Mouse (Mus musculus) embryonic facial prominence, embryonic 11.5 days (tissue): ENCODE measurements around the gene Jam3. TPM values are rescaled to one million over a fixed set of nuclear protein-coding genes. Genes with fewer than 3 reads are reported as not detected.

Source experiments
- ATAC-seq: fragments of 200-750 bp; cut with Nextera tagmentation; replicated peaks from 2 replicates; pipeline ENCODE4 v1.8.0; 2017; ENCODE audit warnings: low read depth; ENCODE audit not compliant: insufficient number of reproducible peaks, low FRiP score, low TSS enrichment
- DNase-seq: peaks from one replicate; pipeline ENCODE4 v3.0.0-alpha.2; 2015; ENCODE audit warnings: low spot score
- H3K27ac ChIP-seq: fragments of 300-500 bp; sonication (generic); replicated peaks from 2 replicates; pipeline ENCODE4 v1.5.1; 2014; ENCODE audit warnings: mild to moderate bottlenecking, low read depth, low read length, control low read depth
- H3K27me3 ChIP-seq: fragments of 300-500 bp; sonication (generic); 2 replicates; pipeline ENCODE4 v1.6.1; 2014; ENCODE audit warnings: mild to moderate bottlenecking, low read length, moderate library complexity, mixed read lengths; ENCODE audit not compliant: control insufficient read depth, insufficient read depth
- H3K36me3 ChIP-seq: fragments of 300-500 bp; sonication (generic); replicated peaks from 2 replicates; pipeline ENCODE4 v1.6.1; 2014; ENCODE audit warnings: low read depth, mild to moderate bottlenecking, low read length, moderate library complexity, mixed read lengths; ENCODE audit not compliant: control insufficient read depth, insufficient read depth
- H3K4me1 ChIP-seq: fragments of 300-500 bp; sonication (generic); 2 replicates; pipeline ENCODE4 v1.6.1; 2014; ENCODE audit warnings: low read length, mixed read lengths; ENCODE audit not compliant: control insufficient read depth, insufficient read depth
- H3K4me2 ChIP-seq: fragments of 300-500 bp; sonication (generic); 2 replicates; pipeline ENCODE4 v1.6.1; 2014; ENCODE audit warnings: low read depth, mild to moderate bottlenecking, control low read depth, low read length, moderate library complexity
- H3K4me3 ChIP-seq: fragments of 300-500 bp; sonication (generic); 2 replicates; pipeline ENCODE4 v1.5.1; 2014; ENCODE audit warnings: low read depth, low read length, control low read depth
- H3K9ac ChIP-seq: fragments of 300-500 bp; sonication (generic); replicated peaks from 2 replicates; pipeline ENCODE4 v1.6.1; 2014; ENCODE audit warnings: mild to moderate bottlenecking, control low read depth, low read length
- H3K9me3 ChIP-seq: fragments of 300-500 bp; sonication (generic); replicated peaks from 2 replicates; pipeline ENCODE4 v1.6.1; 2016; ENCODE audit warnings: mild to moderate bottlenecking, low read length, inconsistent platforms, mixed read lengths; ENCODE audit not compliant: control insufficient read depth
- WGBS: fragments of 180-500 bp; shearing (Covaris S2); extraction: QIAGEN DNeasy Blood & Tissue Kit; methylation state at CpG from one replicate; pipeline ENCODE4 v1.1.7; 2014; 5-methylcytosine and 5-hydroxymethylcytosine counted together
- polyA plus RNA-seq: library from polyadenylated mRNA; unstranded; fragments of >200 nt; fragmentation: Nextera tagmentation; extraction: Ambion mirVana; gene quantifications from 2 replicates; pipeline ENCODE4 v1.2.1, GENCODE M21; 2014

Jam3 gene
- polyA plus RNA-seq, 1 experiment from 2014 or later: 124 TPM

- no peak overlapping the region for H3K9ac ChIP-seq
- H3K36me3 ChIP-seq: peaks cover 6% of the 10 kb centered on the region
- H3K27ac ChIP-seq: no peak overlapping the region
- ATAC-seq (no peak), DNase-seq (no peak)
- H3K4me2 ChIP-seq: no peak overlapping the region
- 88% methylated on average over 1 of the region's 1 CpGs for WGBS
- no peaks in the 10 kb centered on the region for H3K4me1 ChIP-seq
- no peaks in the 10 kb centered on the region for H3K9me3 ChIP-seq
- H3K27me3 ChIP-seq: no peaks in the 10 kb centered on the region
- no peak overlapping the region for H3K4me3 ChIP-seq
These were observed 65.1 kb downstream of the Jam3 start for GRCm38 (mm10) chr9:27090134-27090533.

- ATAC-seq (no peak), DNase-seq (no peak)
- H3K27ac ChIP-seq: no peak overlapping the region
- 90% methylated on average over 3 of the region's 3 CpGs for WGBS
- no peaks in the 10 kb centered on the region for H3K9me3 ChIP-seq
- peaks cover 8% of the 10 kb centered on the region for H3K36me3 ChIP-seq
- no peak overlapping the region for H3K4me2 ChIP-seq
- no peaks in the 10 kb centered on the region for H3K4me1 ChIP-seq
- H3K4me3 ChIP-seq: no peak overlapping the region
- no peaks in the 10 kb centered on the region for H3K27me3 ChIP-seq
- H3K9ac ChIP-seq: no peak overlapping the region
These were observed 67.8 kb downstream of the Jam3 start for GRCm38 (mm10) chr9:27087402-27087801.

- no peaks in the 10 kb centered on the region for H3K9me3 ChIP-seq
- peaks cover 5% of the 10 kb centered on the region for H3K36me3 ChIP-seq
- no peaks in the 10 kb centered on the region for H3K4me1 ChIP-seq
- H3K27me3 ChIP-seq: no peaks in the 10 kb centered on the region
- no peak overlapping the region for H3K27ac ChIP-seq
- WGBS: 91% methylated on average over 5 of the region's 5 CpGs
- H3K4me3 ChIP-seq: no peak overlapping the region
- H3K9ac ChIP-seq: no peak overlapping the region
- ATAC-seq (no peak), DNase-seq (no peak)
- no peak overlapping the region for H3K4me2 ChIP-seq
These were observed 69.0 kb downstream of the Jam3 start for GRCm38 (mm10) chr9:27086256-27086655.

DNA sequence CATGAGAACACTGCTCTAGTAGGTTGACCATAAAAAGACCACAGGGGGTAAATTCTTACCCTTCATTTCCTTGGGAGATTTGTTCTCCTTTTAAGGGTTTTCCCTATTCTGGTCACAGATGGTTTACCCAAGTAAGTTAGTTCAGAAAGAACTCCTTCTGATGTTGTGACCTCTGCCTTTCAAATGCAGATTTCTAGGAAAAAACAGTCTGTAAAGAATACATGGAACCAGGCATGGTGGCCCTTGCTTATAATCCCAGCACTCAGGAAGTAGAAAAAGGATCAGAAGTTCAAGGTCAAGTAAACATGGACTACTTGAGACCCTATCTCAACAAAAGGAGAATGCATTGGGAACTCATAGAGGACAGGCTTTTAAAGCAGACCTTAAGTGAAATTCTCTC is 79.4 kb downstream of the Jam3 start:
- Histone ChIP-seq H3K9me3 (no peaks in the 10 kb centered on the region), H3K4me1 (no peaks in the 10 kb centered on the region), H3K27me3 (no peaks in the 10 kb centered on the region), H3K4me2 (no peak overlapping the region), H3K36me3 (no peaks in the 10 kb centered on the region; the same call in none of the 2 replicates), H3K9ac (no peak overlapping the region), H3K27ac (no peak overlapping the region), H3K4me3 (no peak overlapping the region)
- ATAC-seq (no peak), DNase-seq (no peak)

DNA sequence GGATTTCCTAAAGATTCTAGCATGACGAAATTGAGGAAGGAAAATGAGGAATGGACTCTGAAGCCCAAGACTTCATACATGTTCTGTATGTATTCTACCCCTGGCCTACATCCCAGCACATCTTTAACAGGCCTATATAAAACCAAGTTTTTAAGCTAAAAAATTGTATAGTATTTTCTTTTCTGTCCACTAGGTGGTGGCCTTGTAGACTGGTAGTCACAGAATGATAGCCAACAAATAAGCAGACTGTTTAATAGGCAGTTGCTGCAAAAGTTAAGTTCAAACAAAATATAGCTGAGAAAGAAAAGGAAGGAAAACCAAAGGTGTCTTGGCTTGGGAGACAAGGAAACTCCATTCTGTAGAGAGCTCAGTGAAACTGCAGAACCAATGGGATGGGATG is 80.5 kb downstream of the Jam3 start:
- Histone ChIP-seq H3K9me3 (no peaks in the 10 kb centered on the region), H3K36me3 (peaks cover 8% of the 10 kb centered on the region), H3K4me1 (no peaks in the 10 kb centered on the region), H3K27me3 (no peaks in the 10 kb centered on the region), H3K9ac (no peak overlapping the region), H3K27ac (no peak overlapping the region), H3K4me3 (no peak overlapping the region), H3K4me2 (no peak overlapping the region)
- DNase-seq: peak; percentile 35
- 71% methylated on average over 1 of the region's 1 CpGs for WGBS
- ATAC-seq: no peak

DNA sequence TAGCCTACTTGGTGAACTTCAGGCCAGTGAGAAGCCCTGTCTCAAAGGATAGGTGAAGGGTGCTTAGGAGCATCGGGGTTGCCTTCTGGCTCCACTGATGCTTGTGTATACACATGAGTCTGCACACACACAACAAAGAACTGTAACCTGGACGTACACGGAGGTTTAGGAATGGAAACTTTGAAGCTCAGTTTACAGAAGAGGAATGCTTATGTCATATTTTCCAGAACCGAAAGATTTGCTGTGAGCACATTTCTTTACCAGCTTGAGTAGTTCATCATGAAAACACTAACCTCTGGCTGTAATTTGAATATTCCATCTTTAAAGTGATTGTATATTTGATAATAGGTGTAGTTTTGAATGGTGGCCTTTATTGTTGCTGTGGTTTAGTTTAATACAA is 84.3 kb downstream of the Jam3 start:
- Histone ChIP-seq H3K4me3 (no peak overlapping the region), H3K27me3 (no peaks in the 10 kb centered on the region), H3K36me3 (peaks cover 10% of the 10 kb centered on the region), H3K9me3 (no peaks in the 10 kb centered on the region), H3K4me1 (no peaks in the 10 kb centered on the region), H3K9ac (no peak overlapping the region), H3K27ac (no peak overlapping the region), H3K4me2 (no peak overlapping the region)
- WGBS: 95% methylated on average over 4 of the region's 4 CpGs
- ATAC-seq (no peak), DNase-seq (no peak)

- WGBS: 91% methylated on average over 5 of the region's 5 CpGs
- Histone ChIP-seq H3K27me3 (no peaks in the 10 kb centered on the region), H3K9ac (no peak overlapping the region), H3K27ac (no peak overlapping the region), H3K4me2 (no peak overlapping the region), H3K9me3 (no peaks in the 10 kb centered on the region), H3K4me1 (no peaks in the 10 kb centered on the region), H3K36me3 (peaks cover 2% of the 10 kb centered on the region), H3K4me3 (no peak overlapping the region)
- ATAC-seq (no peak), DNase-seq (no peak)
These were observed 96.9 kb downstream of the Jam3 start for GRCm38 (mm10) chr9:27058341-27058740.

DNA sequence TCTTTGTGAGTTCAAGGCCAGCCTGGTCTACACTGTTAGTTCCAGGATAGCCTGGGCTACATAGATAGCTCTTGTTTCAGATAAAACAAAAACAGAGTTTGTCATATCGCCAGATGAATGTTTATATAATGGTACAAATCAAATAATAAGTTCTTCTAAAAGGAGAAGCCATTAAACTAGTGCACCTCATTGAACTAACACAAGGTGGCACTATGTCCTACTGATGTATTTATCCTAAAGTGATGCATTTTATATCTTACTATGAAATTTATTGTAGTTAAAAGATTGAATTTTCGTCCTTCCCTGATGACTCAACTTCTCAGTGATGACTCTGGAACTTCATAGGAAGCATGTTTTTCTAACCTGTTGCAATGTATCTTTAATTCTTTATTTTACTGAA is 105.7 kb downstream of the Jam3 start:
- DNase-seq (no peak), ATAC-seq (no peak)
- no peaks in the 10 kb centered on the region; the same call in none of the 2 replicates for H3K36me3 ChIP-seq

More for the DNA sequence above, 105.7 kb downstream of the Jam3 start:
- no peak overlapping the region for H3K4me3 ChIP-seq
- WGBS: 93% methylated on average over 2 of the region's 2 CpGs
- H3K4me1 ChIP-seq: no peaks in the 10 kb centered on the region
- H3K9me3 ChIP-seq: no peaks in the 10 kb centered on the region
- H3K9ac ChIP-seq: no peak overlapping the region
- no peak overlapping the region for H3K4me2 ChIP-seq
- no peaks in the 10 kb centered on the region for H3K27me3 ChIP-seq
- H3K27ac ChIP-seq: no peak overlapping the region
